Mouse (Mus musculus): Measurements from ENCODE around the gene Ucn2. TPM values are rescaled to one million over a fixed set of nuclear protein-coding genes. Genes with fewer than 3 reads are reported as not detected.

The Ucn2 gene
- total RNA-seq (2021): 0.82 TPM in 1 of 2 replicates, not detected in the other
- long read RNA-seq: 0 reads

DNA sequence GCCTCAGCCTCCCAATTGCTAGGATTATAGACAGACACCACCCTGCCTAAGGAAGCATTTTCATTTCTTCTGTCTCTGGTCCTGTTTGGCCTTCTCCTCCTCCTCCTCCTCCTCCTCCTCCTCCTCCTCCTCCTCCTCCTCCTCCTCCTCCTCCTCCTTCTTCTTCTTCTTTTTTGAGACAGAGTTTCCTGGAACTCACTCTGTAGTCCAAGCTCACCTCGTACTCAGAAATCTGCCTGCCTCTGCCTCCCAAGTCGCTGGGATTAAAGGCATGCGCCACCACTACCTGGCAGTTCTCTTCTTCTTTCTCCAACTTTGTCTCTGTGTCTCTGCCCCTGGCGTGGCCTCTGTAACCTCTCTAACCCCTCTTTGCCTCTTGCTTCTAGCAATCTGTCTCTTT, at the start of gene Ucn2:
TSS of gene Ucn2 (plus strand) at position 301 of the 400 bp plus-strand sequence.
- no peak for DNase-seq

DNA sequence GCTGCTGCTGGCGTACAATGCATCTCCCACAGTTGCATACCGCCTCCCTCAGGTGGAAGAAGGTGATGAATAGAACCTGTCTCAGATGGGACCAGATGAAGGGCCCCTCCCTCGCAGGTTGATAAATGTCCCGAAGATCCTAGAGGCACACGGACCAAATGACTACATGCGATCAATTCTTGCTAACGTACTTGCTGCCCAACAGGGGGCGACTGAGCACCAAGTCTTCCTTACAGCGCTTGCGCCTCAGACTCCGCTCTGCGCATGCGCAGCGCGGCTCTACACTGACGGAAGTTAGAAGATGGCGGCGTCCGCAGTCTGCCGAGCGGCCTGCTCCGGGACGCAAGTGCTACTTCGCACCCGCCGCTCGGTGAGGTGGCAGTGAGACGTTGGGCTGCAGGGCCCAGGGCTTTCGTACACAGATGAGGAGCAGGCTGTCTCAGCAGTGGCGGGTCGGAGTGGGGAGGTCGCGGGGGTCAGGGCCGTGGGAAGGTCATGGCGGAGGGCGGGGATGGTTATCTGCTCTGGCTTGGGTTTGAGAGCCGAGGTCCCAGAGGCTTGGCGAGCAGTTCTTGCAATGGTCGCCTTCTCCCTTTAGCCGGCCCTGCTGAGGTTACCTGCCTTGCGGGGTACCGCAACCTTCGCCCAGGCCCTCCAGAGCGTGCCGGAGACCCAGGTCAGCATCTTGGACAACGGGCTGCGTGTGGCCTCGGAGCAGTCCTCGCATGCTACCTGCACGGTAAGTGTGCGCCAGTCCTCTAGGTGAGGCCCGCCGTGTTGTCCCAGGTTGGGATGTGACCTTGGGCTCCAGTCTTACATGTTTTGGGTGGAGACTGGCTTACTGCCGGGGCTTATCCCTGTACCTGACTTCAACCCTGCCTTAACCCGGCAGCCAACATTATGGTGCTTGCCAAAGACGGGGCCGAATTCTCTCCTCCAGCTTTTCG, 49.1 kb upstream of the Ucn2 start, which contains the start of gene Uqcrc1:
TSS of gene Uqcrc1 (plus strand) at position 216 of the 947 bp plus-strand sequence.
- peak; percentile 94 for DNase-seq

DNA sequence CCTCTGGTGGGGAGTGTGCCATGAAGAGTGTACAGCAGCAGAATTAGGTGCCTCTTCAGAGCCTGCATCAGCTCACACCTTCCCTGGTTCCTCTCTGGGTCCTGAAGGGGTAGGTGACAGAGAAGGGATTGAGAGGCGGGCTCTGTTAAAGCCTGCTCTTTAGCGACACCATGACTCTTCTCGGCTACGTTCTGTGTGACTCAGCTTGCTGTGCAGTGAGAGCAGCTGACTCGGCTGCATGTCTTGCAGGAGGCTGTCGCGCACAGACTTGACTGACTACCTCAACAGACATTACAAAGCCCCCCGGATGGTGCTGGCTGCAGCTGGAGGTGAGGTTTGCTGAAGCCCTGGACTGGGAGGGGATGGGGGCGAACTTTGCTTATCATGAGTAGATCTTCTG, 40.7 kb upstream of the Ucn2 start:
- no peak for DNase-seq

DNA sequence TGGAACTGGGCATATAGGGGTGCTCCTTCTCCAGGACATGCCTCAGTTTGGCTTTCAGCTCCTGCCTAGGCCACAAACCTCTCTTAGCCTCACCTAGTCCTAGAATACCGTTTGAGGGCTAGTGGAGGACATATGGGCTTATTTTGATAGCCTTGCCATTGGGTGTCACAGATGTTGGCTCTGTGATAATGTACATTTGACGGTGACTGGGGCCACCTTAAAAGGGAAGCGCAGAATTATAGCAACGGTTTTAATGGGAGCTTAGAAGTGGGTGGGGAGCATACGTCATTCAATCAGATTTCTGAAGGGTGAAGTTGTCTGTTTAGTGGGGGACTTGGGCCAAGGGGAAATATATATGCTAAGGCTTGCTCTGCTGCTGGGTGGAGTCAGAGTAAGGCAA, 40.2 kb upstream of the Ucn2 start:
- DNase-seq: no peak

DNA sequence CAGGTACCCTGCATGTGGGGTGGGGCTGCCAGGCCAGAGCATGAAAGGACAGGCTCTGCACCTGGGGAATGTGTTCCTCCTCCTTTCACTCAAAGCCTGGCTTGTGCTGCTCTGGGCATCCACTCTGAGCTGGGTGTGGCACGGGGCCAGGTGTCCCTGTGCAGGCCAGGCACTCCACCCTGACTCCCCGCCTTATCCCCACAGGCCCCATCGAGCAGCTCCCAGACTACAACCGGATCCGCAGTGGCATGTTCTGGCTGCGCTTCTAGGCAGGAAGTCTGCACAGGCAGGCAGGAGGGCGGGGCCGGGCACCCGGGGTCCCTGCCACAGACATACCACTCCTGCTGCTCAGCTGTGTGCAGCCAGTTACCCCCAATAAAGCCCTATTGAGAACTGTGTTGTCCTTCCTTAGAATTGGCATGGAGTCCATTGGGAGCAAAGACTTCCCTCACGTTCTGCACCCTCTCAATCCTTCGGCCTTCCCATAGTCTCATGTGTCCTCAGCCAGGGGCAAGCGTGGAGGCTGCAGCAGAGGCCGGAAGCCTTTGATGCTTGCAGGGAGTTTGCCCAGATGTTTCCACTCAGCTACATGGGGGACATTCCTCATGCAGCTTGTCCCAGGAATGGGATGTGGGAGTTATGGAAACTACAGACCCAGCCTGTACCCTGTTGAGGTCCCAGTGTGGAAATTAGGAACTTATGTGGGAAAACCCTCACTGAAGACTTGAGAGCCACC, 36.4 kb upstream of the Ucn2 start:
- DNase-seq: no peak

DNA sequence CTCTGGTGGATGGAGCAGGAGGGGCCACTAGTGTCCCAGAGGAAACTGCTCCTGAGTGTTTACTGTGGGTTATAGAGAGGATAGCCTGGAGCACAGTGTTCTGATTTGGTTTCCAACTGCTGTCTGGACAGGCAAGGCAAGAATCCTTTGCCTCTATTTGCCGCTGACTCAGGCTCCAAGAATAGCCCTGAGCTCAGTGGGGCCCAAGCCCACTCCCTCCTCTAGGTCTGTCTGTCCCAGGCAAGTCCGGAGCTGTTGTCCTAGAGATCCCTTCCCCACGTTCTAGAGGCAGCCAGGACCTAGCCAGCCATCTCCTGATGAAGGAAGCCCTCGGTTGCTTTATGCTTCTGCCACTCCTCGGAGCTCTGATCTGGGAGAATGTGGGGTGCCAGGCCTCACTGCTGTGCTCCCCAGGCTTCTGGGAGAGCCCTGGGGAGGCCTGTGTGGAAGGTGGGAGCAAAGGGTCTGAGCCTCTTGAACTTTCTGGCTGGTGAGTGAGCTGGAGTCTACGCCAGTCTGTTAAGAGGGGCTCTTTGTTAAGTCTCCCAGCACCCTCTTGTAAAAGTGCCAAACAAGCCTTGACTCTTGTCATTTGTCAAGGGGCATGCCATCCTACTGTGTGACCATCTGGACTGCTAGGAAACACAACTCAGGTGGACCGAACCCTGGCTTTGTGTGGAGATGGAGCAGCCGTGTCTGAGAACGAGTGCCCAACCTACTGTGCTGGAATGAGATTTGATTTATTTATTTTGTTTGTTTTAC, 35.7 kb upstream of the Ucn2 start:
- no peak for DNase-seq

DNA sequence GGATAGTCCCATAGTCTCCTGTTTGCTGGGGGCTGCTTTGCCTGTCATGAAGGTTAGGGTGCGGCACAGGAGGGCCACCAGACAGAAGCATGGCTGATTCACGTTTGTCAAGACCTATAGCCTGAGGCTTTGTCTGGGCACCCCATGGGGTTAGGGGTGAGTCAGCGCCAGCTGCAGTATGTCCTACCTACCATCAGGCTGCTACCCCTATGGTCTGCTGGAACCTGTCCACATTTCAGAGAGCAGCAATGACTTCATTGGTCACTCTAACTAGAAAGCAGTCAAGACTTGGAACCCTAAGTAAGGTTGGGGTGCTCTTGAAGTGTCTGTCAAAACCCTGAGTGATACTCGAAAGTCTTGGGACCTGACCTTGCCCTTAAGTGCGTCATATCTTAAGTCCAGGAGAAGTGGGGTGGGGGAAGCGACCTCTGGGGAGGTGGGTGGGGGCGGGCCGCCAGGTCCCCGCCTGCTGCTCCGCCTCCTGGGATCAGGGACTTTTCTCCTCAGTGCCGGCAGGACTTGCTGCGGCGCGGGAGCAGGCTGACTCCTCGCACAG, 32.7 kb upstream of the Ucn2 start, which contains the start of gene Col7a1:
TSS of gene Col7a1 (plus strand) at position 506 of the 556 bp plus-strand sequence.
- no peak for DNase-seq

DNA sequence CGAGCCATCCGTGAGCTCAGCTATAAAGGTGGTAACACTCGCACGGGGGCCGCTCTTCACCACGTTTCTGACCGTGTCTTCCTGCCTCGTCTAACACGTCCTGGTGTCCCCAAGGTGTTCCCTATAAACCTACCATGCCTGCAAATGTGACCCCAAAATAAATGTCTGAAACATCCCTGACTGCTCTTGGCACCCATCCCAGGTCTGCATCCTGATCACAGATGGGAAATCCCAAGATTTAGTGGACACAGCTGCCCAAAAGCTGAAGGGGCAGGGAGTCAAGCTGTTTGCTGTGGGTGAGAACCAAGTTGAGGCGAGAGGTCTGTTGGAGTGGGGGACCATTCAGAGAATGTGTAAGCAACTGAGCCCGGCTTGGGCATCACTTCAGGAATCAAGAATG, 30.6 kb upstream of the Ucn2 start:
- no peak for DNase-seq

DNA sequence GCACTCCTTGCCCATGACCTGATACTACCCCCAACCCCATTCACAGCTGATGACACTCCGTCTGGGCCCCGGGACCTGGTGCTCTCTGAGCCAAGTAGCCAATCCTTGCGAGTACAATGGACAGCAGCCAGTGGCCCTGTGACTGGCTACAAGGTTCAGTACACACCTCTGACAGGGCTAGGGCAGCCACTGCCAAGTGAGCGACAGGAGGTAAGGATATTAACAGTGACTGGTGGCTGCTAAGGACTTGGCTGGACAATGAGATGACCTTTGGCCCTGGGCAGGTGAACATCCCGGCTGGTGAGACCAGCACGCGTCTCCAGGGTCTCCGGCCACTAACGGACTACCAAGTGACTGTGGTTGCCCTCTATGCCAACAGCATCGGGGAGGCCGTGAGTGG, 30.0 kb upstream of the Ucn2 start:
- DNase-seq: no peak

DNA sequence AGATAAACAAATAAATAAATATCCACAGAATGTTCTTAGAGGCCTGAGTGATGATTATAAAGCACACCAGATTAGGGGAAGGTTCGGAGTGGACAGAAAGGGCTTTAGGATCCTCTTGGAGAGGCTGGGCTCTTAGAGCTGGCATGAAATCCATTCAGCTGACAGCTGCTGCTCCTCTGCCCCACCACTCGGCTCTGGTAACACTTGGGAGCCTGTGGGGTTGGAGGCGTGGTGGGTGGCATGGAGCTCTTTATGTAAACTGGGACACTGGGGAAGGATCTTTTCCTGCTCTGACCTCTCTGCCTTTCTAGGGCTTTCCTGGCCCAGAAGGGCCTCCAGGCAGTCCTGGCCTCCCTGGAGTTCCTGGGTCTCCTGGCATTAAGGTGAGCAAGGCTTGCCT, 22.2 kb upstream of the Ucn2 start:
- DNase-seq: no peak

DNA sequence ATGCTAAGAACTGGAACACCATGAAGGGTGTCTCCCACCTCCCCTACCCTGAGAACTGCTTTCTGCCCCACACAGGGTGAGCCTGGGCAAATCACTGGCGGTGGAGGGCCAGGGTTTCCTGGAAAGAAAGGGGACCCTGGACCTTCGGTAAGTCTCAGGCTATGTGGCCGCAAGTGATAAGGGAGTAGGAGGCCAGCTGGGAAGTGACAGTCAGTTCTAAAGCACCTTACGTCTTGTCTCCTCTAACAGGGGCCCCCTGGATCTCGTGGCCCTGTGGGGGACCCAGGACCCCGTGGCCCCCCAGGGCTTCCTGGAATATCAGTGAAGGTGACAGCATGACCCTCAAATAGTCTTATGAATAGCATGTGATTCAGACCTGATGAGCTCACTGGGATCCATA, 21.5 kb upstream of the Ucn2 start:
- DNase-seq: no peak

DNA sequence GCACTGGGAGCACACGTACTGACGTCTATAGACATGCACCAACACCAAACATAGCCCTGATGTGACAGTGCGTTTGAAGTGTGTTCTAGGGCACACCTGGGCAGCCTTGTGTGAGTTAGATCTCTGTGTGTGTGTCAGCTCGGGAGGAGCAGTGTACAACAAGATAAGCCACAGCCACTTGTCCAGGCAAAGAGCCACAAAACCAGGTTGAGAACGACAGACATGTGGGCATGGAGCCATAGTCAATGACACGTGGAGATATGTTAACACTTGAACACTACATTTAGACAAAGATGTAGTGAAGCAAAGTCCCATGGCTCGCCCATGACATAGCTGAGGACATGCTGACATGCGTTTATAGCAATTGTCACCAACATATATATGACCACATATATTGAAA, 15.2 kb upstream of the Ucn2 start:
- DNase-seq: no peak

DNA sequence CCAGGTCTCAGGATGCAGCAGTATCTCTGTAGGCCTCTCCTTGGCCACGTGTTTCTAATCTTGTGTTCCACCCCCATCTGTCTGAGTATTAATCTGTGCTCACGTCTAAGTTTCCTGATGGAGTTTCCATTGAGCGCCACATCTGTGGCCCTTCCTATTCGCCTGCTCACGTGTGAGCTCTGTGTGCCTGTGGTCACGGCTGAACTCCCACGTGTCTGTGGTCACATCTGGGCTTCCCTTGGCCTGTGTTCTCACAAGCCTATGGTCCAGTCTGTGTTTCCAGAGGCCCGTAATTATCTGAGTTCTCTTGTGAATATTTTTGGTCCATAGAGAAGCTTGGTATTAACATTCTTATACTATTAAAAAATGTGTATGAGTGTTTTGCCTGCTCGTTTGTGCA, 9.3 kb upstream of the Ucn2 start:
- DNase-seq: no peak

DNA sequence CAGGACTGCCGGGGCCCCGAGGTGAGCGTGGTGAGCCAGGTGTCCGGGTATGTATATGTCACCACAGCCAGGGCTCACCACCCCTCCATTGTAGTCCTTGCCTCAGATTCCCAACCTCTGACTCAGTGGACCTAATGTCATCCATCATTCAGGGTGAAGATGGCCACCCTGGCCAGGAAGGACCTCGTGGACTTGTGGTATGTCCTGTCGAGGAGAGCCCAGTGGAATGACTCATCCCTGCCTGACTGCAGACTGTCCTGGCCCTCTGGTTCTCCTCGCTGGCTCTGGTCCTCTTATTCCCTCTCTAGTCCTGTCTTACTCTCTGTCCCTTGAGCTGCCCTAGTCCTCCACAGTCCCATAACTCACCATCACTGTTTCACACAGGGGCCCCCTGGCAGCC, 7.8 kb upstream of the Ucn2 start:
- DNase-seq: no peak

DNA sequence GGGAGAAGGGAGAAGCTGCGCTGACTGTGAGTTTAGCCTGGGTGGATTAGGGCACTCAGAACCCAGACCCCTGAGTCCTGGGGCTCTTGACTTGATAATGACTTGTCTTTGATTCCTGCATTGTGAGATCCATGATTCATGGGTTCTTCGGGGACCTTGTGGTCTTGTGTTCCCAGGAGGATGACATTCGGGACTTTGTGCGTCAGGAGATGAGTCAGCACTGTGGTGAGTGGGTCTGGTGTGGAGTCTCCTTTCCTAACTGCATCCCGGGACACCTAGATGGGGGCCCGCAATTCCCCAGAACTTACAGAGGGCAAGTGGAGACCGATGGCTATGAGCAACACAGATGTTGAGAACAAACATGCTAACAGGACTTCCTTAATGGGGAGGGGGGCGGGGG, 3.3 kb upstream of the Ucn2 start:
- DNase-seq: peak; percentile 49

DNA sequence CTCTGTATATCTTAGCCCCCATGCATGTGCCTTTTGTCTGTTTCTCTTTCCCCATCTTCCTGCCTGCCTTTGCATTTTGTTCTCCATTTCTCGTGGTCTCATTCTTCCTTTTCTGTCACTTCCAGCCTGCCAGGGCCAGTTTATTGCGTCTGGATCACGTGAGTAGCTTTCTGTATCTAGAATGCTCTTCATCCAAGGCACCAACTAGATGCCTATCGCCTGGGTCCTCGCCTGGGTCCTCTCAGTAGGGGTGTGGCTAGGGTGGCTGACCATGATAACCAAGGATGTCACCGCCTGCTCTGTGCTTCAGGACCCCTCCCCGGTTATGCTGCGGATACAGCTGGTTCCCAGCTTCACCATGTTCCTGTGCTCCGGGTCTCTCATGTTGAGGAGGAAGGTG, 2.6 kb upstream of the Ucn2 start:
- DNase-seq: no peak

DNA sequence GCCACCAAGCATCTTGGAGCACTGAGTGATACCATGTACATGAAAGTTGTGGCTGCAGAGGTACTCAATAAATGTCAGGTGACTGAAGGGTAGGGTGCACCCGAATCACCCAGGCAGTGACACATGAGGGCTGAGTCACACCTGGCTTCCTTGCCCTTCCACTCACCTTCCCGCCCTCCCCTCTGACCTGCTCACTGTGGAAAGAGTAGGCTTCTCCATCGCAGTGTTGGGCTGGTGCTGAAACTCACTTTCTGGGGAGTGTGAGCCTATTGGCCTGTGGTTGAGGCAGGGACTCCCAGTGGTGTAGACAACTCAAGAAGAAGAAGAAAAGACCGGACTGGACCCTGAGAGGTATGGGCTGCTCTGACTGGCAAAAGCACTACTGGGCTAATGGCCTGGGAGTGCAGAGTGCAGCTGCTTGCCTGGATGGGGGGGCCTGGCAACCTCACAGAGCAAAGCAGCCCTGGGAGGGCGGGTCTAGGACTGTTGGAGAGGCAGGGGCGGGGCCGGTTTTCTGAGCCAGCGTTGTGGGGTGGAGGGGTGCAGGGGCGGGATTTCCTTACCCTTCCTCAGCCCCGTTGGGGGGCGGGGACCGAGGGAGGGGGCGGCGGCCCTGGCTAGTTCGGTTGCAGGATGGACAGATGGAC, 2.0 kb downstream of the Ucn2 start:
- peak; percentile 24 for DNase-seq

DNA sequence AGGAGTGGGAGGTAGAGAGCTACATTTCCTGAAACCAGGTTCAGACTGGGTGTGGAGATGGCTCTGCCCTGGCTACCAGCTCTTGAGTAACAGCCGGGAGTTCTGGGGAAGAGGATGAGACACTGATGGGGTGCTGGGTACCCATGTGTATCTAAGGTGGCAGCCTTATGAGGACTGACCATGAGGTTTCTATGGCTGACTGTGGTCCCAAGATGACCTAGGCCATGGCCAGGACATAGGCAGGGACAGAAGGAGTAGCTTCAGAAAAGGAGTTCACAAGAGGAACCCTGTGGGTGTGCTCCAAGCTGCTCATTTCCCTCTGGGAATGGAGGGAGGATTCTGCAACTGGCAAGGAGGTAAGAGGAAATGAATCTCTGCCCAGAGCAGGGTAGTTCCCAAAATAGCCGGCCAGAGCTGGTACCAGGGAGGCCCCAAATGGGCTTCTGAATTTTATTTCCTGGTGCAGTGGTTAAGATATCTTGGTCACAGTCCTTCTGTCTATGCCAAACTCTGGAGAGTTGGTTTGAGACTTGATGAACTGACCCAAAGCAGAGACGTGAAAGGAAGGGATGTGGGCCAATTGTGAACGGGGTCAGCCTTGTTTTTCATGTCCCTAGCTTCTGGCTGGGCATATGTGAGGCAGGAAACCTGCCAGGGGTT, 4.1 kb downstream of the Ucn2 start:
- DNase-seq: no peak

DNA sequence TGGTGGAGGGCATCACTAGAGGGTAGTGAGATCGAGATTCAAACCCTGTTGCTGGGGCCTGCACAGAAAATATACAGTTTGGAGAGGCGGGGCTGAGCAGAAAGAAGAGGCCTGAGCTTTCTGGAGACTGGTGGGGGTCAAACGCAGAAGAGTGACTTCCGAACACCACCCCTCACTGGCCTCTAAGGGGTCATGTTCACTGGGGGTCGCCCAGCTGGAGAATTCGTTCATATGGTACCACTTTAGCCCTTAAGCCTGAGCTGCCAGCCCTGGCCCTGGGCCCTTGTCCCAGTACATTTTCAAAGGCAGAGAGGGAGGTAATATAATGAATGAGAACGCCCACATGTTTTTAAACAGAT, 4.6 kb downstream of the Ucn2 start:
- no peak for DNase-seq

DNA sequence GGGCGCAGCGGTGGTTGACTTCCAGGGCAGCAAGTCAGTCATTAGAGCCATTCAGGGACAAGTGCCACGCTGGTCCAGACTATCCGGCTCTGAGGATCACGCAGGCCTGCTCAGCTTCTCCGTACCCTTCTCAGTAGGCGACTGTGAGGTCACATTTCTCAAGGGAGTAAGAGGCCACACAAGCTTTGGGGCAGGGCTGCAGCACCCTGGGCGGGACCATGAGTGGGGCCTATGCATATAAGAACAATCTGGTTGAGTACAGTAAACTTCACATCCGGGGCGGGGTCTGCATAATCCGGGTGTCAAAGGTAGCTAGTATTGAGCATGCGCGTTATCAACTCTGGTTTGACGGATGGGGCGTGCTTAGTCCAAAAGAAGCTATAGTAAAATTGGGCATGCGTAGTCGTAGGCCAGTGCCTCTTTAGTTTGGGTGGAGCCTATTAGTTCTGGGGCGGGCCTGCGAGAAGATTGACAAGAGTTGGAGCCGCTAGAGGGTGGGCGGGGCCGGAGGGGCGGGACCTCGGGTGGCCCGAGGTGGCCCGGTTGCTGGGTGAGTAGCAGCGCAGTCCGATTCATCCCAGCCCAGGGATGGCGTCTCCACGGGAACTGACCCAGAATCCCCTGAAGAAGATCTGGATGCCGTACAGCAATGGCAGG, 5.7 kb downstream of the Ucn2 start, which contains the start of gene Pfkfb4:
TSS of gene Pfkfb4 (plus strand) at position 351 of the 657 bp plus-strand sequence.
- peak; percentile 88 for DNase-seq

DNA sequence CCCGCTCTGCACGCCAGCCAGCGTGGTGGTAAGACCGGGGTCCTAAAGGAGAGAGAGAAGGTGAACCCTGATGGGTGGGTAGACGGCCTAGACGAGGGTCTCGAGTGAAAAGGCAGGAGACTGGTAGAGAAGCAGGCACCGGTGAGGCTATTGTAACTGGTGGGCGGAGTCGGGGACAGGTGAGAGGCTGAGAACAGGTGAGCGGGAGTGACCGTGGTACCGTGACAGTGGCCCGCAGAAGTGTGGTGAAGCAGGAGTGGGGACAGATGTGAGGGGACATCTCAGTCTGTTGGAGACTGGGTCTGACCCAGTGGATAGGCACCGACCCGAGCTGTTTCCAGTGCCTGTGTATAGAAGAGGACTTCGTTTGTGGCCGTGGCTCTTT, 6.3 kb downstream of the Ucn2 start:
- DNase-seq: peak; percentile 22
